Mouse (Mus musculus): ENCODE results near the gene Tubb2a. TPM values are rescaled to one million over a fixed set of nuclear protein-coding genes. Genes with fewer than 3 reads are reported as not detected.
"Not testable (repeated sequence)": the region's sequence is repeated elsewhere in the genome, so short reads cannot be mapped to it uniquely, and the experiment has no call there.

The Tubb2a gene
- polyA plus RNA-seq, 1 experiment = 137 TPM

DNA sequence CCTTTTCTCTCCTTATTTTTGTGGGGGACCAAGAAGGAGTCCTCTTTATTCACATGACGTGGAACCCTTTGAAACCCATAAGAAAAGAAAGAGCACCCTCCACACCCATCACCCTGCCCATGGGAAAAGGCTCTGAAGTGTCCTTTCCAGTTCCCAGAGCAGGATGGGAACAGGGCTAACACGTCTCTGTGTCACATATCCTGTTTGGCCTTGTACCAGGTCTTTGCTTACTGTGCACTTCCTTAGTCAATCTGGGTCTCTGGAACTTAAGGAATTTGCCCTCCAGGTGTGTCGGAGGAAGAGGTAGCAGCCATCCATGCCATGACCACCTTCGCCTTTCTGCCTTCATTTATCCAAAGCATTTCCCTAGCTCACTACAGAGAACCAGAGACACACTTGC lies 18.6 kb upstream of the Tubb2a start:
- Histone ChIP-seq H3K27ac (ENCODE audit: insufficient read depth, low read length) (no peak overlapping the region), H3K4me3 (ENCODE audit: insufficient read depth, low read length) (no peak overlapping the region), H3K4me1 (ENCODE audit: control insufficient read depth, insufficient read depth, low read length) (peaks cover 6% of the 10 kb centered on the region; the same call in 1 of the 2 replicates)
- no peak for TF ChIP-seq CTCF (IDR thresholded peaks at IDR 0.05; ENCODE audit: borderline replicate concordance, insufficient read depth, low read length)
- TF ChIP-seq POLR2A (IDR thresholded peaks at IDR 0.05; ENCODE audit: low read depth, low read length) = no peak

- H3K4me3 ChIP-seq (ENCODE audit: insufficient read depth, low read length) = no peak overlapping the region
- H3K4me1 ChIP-seq (ENCODE audit: control insufficient read depth, insufficient read depth, low read length) = peaks cover 6% of the 10 kb centered on the region; the same call in 1 of the 2 replicates
- TF ChIP-seq CTCF (IDR thresholded peaks at IDR 0.05; ENCODE audit: borderline replicate concordance, insufficient read depth, low read length) (no peak), POLR2A (IDR thresholded peaks at IDR 0.05; ENCODE audit: low read depth, low read length) (no peak)
- no peak overlapping the region for H3K27ac ChIP-seq (ENCODE audit: insufficient read depth, low read length)
Observed at GRCm38 (mm10) chr13:34095542-34096435, 18.0 kb upstream of the Tubb2a start.

- H3K27ac ChIP-seq (ENCODE audit: insufficient read depth, low read length) = no peak overlapping the region
- no peak for TF ChIP-seq CTCF (IDR thresholded peaks at IDR 0.05; ENCODE audit: borderline replicate concordance, insufficient read depth, low read length)
- TF ChIP-seq POLR2A (IDR thresholded peaks at IDR 0.05; ENCODE audit: low read depth, low read length) = no peak
- H3K4me3 ChIP-seq (ENCODE audit: insufficient read depth, low read length) = no peak overlapping the region
- H3K4me1 ChIP-seq (ENCODE audit: control insufficient read depth, insufficient read depth, low read length) = peaks cover 3% of the 10 kb centered on the region; the same call in 1 of the 2 replicates
Observed at GRCm38 (mm10) chr13:34089358-34089757, 11.6 kb upstream of the Tubb2a start.

GRCm38 (mm10) chr13:34088871-34089288 lies 11.1 kb upstream of the Tubb2a start:
- H3K4me3 ChIP-seq (ENCODE audit: insufficient read depth, low read length) = no peak overlapping the region
- no peak overlapping the region for H3K27ac ChIP-seq (ENCODE audit: insufficient read depth, low read length)
- TF ChIP-seq POLR2A (IDR thresholded peaks at IDR 0.05; ENCODE audit: low read depth, low read length) (no peak), CTCF (IDR thresholded peaks at IDR 0.05; ENCODE audit: borderline replicate concordance, insufficient read depth, low read length) (no peak)
- peaks cover 5% of the 10 kb centered on the region for H3K4me1 ChIP-seq (ENCODE audit: control insufficient read depth, insufficient read depth, low read length)

DNA sequence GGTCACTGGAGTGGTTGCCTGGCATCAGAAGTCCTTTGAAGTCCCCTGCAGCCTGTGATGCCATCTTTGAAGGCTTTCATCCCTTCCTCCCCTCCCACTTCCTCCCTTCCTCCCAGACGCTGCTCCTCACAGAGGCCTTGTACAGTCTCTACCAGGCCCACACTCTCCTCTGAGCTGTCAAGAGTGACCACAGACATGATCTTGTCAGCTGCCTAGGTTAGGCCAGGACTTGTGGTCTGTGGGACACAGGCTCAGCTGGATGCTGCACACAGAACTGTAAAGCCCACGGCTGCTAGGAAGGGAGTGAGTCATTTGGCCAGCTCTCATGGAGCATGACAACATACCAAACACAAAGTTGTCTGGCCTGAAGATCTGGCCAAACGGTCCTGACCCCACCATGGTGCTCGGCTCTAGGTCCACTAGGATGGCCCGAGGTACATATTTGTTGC lies 10.4 kb upstream of the Tubb2a start:
- not testable (repeated sequence) for H3K4me3 ChIP-seq (ENCODE audit: insufficient read depth, low read length); H3K4me1 ChIP-seq (ENCODE audit: control insufficient read depth, insufficient read depth, low read length); H3K27ac ChIP-seq (ENCODE audit: insufficient read depth, low read length)

- TF ChIP-seq CTCF (IDR thresholded peaks at IDR 0.05; ENCODE audit: borderline replicate concordance, insufficient read depth, low read length) = no peak
- no peak for TF ChIP-seq POLR2A (IDR thresholded peaks at IDR 0.05; ENCODE audit: low read depth, low read length)
- H3K4me1 ChIP-seq (ENCODE audit: control insufficient read depth, insufficient read depth, low read length) = peaks cover 6% of the 10 kb centered on the region
- H3K27ac ChIP-seq (ENCODE audit: insufficient read depth, low read length) = no peak overlapping the region
- no peak overlapping the region for H3K4me3 ChIP-seq (ENCODE audit: insufficient read depth, low read length)
Observed at GRCm38 (mm10) chr13:34087052-34087812, 9.4 kb upstream of the Tubb2a start.

DNA sequence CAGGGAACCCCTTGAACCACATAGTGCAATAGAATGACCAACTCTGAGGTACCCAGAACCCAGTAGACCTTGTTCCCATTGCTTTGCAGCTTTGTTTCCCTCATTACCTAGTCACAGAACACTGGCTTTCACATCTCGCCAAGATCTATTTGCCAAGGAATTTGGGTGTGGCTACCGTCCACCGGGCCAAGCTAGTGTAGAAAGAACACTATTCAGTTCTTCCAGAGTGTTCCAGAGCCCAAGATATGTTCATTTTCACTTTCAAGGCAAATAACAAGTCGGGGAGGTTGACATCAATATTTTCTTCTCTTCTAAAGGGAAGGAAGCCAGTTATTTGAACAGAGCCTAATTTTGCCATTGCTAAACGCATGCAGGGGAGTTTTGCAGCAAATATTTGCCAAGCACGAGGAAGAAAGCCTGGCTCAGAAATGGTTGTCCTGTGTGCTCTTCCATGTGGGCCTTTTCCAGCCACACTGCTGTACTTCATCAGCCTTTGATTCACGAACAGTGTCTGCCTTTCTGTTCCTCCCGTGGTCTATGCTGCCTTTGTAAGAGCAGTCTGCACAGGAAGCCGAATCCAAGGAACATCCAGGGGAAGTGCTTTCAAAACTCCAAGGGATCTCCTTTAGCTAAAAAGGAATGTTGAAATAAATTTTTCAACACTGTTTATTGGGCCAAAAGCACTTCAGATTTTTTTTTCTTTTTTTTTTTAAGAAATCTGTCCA lies 6.4 kb upstream of the Tubb2a start:
- TF ChIP-seq CTCF (IDR thresholded peaks at IDR 0.05; ENCODE audit: borderline replicate concordance, insufficient read depth, low read length) (no peak), POLR2A (IDR thresholded peaks at IDR 0.05; ENCODE audit: low read depth, low read length) (no peak)
- peaks cover 11% of the 10 kb centered on the region for H3K4me1 ChIP-seq (ENCODE audit: control insufficient read depth, insufficient read depth, low read length)
- no peak overlapping the region for H3K4me3 ChIP-seq (ENCODE audit: insufficient read depth, low read length)
- no peak overlapping the region for H3K27ac ChIP-seq (ENCODE audit: insufficient read depth, low read length)

GRCm38 (mm10) chr13:34081926-34082325 lies 4.1 kb upstream of the Tubb2a start:
- H3K4me3 ChIP-seq (ENCODE audit: insufficient read depth, low read length) = no peak overlapping the region
- TF ChIP-seq CTCF (IDR thresholded peaks at IDR 0.05; ENCODE audit: borderline replicate concordance, insufficient read depth, low read length) (no peak), POLR2A (IDR thresholded peaks at IDR 0.05; ENCODE audit: low read depth, low read length) (no peak)
- H3K27ac ChIP-seq (ENCODE audit: insufficient read depth, low read length) = no peak overlapping the region
- peaks cover 16% of the 10 kb centered on the region for H3K4me1 ChIP-seq (ENCODE audit: control insufficient read depth, insufficient read depth, low read length)

GRCm38 (mm10) chr13:34079801-34080200 lies 2.0 kb upstream of the Tubb2a start:
- Histone ChIP-seq H3K4me3 (ENCODE audit: insufficient read depth, low read length) (no peak overlapping the region), H3K4me1 (ENCODE audit: control insufficient read depth, insufficient read depth, low read length) (peaks cover 14% of the 10 kb centered on the region), H3K27ac (ENCODE audit: insufficient read depth, low read length) (no peak overlapping the region)
- TF ChIP-seq CTCF (IDR thresholded peaks at IDR 0.05; ENCODE audit: borderline replicate concordance, insufficient read depth, low read length) (no peak), POLR2A (IDR thresholded peaks at IDR 0.05; ENCODE audit: low read depth, low read length) (0 out of 2 replicates have a peak, but pooled peaks have one; percentile 22)

Data from embryonic fibroblast, embryonic 13.5 days (primary cell).